Mouse (Mus musculus): Measurements from ENCODE around the gene Dse.

Dse gene

DNA sequence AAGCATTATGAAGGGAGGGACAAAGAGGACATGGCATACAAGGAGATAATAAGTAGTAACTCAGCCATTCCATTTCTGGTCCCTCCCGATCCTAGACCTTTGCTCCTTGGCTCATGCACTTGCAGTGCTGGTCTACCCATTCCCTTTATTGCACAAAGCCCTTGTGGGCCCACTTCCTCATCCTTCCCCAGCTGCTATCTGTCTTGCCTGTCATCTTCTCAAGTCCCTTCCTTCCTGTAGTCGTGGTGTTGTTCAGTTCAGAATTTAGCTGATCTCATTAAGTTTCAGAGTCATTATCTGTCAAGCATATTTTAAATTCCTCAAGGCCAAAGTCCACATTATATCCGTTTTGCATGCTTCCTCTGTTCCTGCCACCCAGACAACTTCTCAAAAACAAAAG, 9.5 kb downstream of the Dse start:
- DNase-seq: peak in 1 of 2 experiments; percentile 9

GRCm38 (mm10) chr10:34197269-34197668, 10.2 kb downstream of the Dse start:
- DNase-seq: no peak

- no peak for DNase-seq
These were observed 12.6 kb downstream of the Dse start for GRCm38 (mm10) chr10:34194957-34195356.

GRCm38 (mm10) chr10:34194503-34194902, 13.0 kb downstream of the Dse start:
- DNase-seq: no peak

- no peak for DNase-seq
These were observed 20.8 kb downstream of the Dse start for GRCm38 (mm10) chr10:34186571-34187260.

- peak; percentile 22 to 31 for DNase-seq
These were observed 22.0 kb downstream of the Dse start for GRCm38 (mm10) chr10:34185556-34185955.

GRCm38 (mm10) chr10:34184956-34185355, 22.6 kb downstream of the Dse start:
- DNase-seq: no peak

DNA sequence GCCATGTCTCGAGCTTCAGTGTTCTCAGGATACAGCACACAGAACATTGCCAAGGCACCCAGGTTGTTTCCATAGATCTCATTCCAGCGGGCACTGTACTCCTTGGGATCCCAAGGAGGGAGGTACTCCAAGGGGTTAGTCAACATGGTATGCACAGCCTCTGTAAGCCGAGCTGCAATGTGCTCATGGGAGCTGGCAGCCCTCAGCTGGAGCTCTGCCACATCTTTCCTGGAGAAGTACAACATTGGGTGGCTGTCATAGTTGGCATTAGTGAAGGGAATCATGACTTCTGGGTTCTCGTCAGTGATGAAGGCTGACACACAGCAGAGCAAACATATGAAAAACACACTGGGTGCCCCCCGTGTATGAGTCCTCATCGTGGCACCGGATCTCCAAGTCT, 23.8 kb downstream of the Dse start:
- DNase-seq: no peak

GRCm38 (mm10) chr10:34175870-34176606, 31.5 kb downstream of the Dse start:
- DNase-seq: no peak

DNA sequence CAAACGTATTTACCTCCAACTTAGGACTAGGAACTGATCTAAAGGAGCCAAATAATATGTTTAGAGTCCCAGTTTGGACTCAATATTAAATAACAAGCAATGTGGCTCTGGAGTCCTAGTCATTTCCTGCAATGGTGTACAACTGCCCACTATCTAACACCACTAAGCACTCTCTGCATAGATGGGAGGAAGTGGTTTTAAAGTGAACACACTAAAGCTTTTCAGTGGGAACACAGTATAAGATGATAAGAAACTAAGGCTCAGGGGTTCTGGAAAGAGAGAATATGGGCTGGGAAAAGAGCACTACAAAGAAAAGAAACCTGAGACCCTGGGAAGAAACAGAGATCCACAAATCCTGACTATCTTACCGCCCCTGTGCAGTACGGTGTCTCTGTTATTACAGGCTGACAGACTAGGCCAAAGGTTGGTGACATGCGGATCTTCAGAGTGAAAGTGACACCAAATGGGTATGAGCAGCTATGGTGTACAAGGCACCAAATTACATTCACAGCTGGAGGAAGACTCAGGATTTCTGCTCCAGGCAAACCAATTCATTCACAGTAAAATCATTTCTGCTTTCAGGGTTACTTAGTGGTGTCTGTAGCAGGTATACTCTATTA, 34.7 kb downstream of the Dse start:
- DNase-seq: no peak

DNA sequence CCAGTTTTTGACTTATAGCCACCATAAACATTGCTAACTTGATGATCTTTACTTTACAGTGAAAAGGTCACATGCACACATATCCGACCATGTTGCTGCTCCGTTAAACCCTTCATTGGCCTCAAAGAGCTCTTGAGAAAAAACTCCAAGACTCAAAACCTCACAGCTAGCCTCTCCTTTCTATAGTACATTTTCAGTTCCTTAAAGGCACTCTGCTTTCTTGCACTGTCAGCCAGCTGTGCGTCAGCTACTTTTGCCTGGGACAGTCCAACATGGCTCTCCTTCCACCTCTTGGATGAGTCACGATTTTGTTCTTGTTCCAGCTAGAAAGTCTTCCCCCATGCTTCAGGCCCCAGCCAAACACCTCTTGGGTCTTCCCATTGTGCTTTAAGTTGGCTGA, 35.9 kb downstream of the Dse start:
- DNase-seq: peak; percentile 27 to 34

- peak in 1 of 2 experiments; percentile 6 for DNase-seq
These were observed 36.3 kb downstream of the Dse start for GRCm38 (mm10) chr10:34171191-34171590.

DNA sequence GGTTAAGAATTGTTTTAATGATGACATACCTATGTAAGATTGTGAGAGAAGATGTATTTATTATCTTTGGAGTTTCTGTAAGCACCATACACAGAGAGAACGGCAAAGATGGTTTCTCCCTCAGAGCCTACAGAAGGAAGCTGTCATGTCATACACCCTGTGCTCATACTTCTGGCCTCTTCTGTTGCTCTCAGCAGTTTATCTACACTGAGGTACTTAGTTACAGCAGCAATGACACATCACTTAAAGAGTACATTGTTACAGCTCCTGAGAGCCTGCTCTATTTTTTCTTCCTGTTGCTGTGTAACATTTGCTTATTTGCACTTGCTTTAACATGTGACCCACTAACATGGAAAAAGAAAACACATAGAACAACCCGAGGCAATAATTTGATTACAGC, 40.5 kb downstream of the Dse start:
- no peak for DNase-seq

DNA sequence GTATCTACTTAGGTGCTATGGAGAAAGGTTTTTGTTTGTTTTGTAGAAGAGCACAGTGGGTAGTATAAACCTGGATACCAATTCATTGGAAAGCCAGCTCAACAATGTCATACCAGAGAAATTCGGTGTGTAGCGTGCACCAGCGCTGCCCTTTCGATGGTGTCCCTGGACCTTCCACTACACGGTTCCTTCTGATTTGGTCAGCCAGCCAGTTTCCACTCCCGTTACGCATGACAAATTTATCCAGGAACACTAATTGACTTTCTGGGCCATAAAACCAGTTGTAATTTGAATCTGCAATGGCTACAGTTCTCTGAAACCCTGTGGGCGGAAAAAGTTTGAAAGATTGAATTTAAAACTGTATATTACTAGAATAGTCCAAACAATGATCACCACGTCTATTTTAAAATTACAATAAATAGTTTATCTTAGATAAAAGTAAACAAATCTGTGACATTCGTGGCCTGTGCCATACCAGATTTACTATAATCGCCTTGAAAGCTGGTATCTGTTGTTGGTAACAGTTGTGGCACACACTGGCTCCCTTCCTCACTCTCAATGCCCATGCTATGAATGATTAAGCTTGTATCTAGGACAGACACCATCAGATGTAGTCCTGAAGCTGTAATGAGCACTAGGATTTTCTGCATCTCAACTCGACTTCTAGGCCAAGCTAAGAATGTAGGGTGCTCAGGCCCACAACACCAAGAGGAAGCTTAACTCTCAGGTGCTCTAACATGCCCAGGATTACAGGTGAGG, 51.5 kb downstream of the Dse start:
- DNase-seq: no peak

DNA sequence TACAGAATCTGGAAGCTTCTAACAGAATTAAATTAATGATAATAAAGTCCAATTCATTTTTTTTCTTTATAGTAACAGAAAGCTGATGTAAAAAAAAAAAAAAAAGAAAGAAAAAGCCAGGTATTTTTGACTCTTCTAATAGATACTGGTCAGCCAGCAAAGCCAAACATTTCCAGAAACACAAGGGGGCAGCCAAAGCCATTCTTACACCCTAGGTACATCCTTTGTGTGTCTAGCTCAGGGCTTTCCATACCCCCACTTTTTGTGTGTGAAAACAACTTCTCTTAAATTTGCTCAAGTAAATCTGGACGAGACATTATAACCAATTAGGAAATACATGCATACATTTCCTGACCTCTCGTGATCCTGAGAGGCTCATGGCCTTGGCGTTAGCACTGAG, 55.7 kb downstream of the Dse start:
- peak in 1 of 2 experiments; percentile 34 for DNase-seq

DNA sequence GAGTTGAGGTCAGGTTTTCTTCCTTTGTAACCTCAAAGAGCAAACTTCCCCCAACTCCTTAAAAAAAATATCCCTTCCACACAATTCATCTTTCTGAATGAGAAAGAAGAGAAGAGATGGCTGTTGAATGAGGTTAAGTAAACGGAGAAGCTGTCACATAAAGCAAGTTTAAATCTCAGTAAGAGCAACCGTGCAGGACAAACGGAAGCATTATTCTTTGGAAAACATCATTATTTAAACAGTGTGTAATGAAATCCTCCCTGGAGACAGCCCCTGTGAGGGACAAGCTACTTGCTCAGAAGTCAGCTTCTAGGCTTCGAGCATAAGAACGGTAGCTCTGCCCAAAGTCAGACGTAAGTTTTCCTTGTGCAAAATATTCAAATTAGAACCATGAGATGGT, 57.1 kb downstream of the Dse start:
- DNase-seq: no peak

- DNase-seq: no peak
These were observed 57.7 kb downstream of the Dse start for GRCm38 (mm10) chr10:34149772-34150171.

DNA sequence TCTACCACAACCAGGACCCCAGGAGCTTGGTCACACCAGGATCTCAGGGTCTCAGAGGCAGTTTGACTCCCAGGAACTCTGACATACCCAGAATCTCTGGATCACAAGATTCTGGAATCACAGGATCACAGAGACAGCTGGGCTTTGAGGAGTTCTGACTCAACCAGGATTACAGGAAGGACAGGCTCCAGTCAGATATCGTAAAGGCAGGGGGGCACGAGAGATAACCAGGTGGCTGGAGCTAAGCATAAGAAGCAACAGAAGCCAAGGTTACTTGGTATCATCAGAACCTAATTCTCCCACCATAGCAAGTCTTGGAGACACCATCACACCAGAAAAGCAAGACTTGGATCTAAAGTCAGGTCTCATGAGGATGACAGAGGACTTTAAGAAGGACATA, 65.8 kb downstream of the Dse start:
- DNase-seq: no peak

DNA sequence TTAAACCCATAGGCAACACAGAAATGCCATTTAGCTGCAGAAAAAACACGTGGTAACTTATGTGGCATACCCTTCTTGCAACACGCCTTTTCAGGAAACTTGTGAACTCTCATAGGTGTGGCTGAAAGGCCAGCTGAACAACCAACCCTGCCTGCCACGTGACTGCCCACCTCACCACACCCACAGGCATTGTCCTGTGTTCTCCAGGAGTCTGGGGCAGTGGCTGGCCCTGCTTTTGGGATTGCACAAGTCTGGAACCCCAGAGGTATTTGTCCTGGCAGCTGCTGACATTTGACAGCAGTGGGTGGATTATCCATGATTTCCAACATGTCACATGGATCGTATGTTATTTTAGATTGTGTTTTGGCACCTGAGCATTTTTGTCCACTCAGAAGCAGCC, 67.7 kb downstream of the Dse start:
- DNase-seq: no peak

- DNase-seq: no peak
These were observed 69.5 kb downstream of the Dse start for GRCm38 (mm10) chr10:34138027-34138426.

GRCm38 (mm10) chr10:34136432-34136831, 71.1 kb downstream of the Dse start:
- no peak for DNase-seq

DNA sequence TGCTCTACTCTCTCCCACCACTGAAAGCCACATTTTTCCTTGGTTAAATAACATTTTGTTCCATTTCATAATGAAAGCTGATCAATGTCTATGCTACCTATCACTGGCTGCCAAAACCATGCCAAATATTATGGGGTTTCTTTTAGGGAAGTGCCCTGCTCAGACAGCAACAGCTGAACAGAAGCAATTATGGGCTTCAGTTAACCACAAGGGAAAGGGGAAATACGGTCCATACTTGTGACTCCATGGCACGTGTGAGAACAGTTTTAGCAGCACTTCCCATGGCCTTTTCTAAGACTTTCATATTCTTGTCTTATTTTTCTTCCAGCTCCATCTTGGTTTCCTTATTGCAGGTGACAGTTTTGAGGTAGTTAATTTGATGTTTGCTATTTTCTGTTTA, 76.2 kb downstream of the Dse start:
- DNase-seq: peak; percentile 38 to 46

GRCm38 (mm10) chr10:34128391-34128790, 79.1 kb downstream of the Dse start:
- peak in 1 of 2 experiments; percentile 16 for DNase-seq

All from B cell, adult 2 months (primary cell).